Mouse (Mus musculus) liver, postnatal 0 days (tissue): Measurements from ENCODE around the gene Sp4.

Source experiments
- CTCF ChIP-seq: sonication (generic); IDR thresholded peaks from 2 replicates; pipeline ENCODE4 v1.5.1; 2016; ENCODE audit warnings: antibody characterized with exemption, low read depth
- EP300 ChIP-seq: IDR thresholded peaks from 2 replicates; pipeline ENCODE4 v1.6.1; 2016; ENCODE audit warnings: antibody characterized with exemption, low read depth, mild to moderate bottlenecking

DNA sequence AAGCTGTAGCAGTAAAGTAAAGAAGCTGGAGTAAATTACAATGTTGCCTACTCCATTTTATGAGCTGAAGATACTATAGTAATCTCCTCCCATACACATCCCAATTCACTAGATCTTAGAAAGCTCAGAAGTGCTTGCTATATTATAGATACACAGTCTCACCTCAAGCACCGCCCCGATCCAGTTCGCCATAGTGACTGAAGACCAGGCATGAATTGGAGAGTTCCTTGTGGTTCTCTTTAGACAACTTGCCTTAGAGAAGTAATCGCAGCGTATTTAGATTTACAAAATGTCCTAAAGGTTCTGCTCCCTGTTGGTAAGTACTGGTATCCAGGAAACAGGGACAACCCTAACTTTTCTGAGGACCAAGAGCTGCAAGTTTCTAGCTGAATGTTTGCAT, 1.8 kb upstream of the Sp4 start:
- TF ChIP-seq CTCF (no peak), EP300 (no peak)
